Mouse (Mus musculus) MEL (cell line): Measurements from ENCODE around the gene Rundc1. TPM values are rescaled to one million over a fixed set of nuclear protein-coding genes. Genes with fewer than 3 reads are reported as not detected.
"Not testable (repeated sequence)": the region's sequence is repeated elsewhere in the genome, so short reads cannot be mapped to it uniquely, and the experiment has no call there.

Experiments
- DNase-seq: peaks from one replicate; pipeline ENCODE4 v3.0.0; 2011; ENCODE audit warnings: low read depth, low spot score
- H3K27ac ChIP-seq: 2 replicates; pipeline ENCODE4 v1.5.1; 2012; ENCODE audit warnings: low read depth, mild to moderate bottlenecking, control low read depth, low read length, moderate library complexity; ENCODE audit not compliant: control insufficient read depth
- H3K27me3 ChIP-seq, 2 experiments: fragments of 150-350 bp in 1 of 2; sonication (generic) in 1 of 2; 2 replicates each; pipeline ENCODE4 v1.6.1; 2012; ENCODE audit warnings: low read length in 2 of 2, mild to moderate bottlenecking in 2 of 2, improper control_type of control experiment in 1 of 2, moderate library complexity in 1 of 2; ENCODE audit not compliant: insufficient read depth in 2 of 2, control insufficient read depth in 1 of 2
- H3K36me3 ChIP-seq, 2 experiments: 2 replicates each; pipeline ENCODE4 v1.6.1; 2012 to 2014; ENCODE audit warnings: low read length in 2 of 2, improper control_type of control experiment in 1 of 2, inconsistent platforms in 1 of 2, mild to moderate bottlenecking in 1 of 2; ENCODE audit not compliant: insufficient read depth in 2 of 2, control insufficient read depth in 1 of 2
- H3K4me1 ChIP-seq, 2 experiments: fragments of 150-350 bp in 1 of 2; sonication (generic) in 1 of 2; 2 replicates each; pipeline ENCODE4 v1.6.1; 2012; ENCODE audit warnings: low read length in 2 of 2, improper control_type of control experiment in 1 of 2, mild to moderate bottlenecking in 1 of 2; ENCODE audit not compliant: insufficient read depth in 2 of 2, control insufficient read depth in 1 of 2
- H3K4me3 ChIP-seq, 2 experiments: fragments of 150-350 bp in 1 of 2; sonication (generic) in 1 of 2; 2 replicates each; pipeline ENCODE4 v1.5.1; 2012; ENCODE audit warnings: low read depth in 2 of 2, low read length in 2 of 2, mild to moderate bottlenecking in 2 of 2, moderate library complexity in 2 of 2, control low read depth in 1 of 2, improper control_type of control experiment in 1 of 2; ENCODE audit not compliant: control insufficient read depth in 1 of 2, insufficient read depth in 1 of 2
- H3K79me2 ChIP-seq: 2 replicates; pipeline ENCODE4 v1.6.1; 2012; ENCODE audit warnings: mild to moderate bottlenecking, low read length, moderate library complexity; ENCODE audit not compliant: control insufficient read depth, poor library complexity, insufficient read depth
- H3K9ac ChIP-seq: 2 replicates; pipeline ENCODE4 v1.6.1; 2012; ENCODE audit warnings: low read depth, mild to moderate bottlenecking, control low read depth, low read length, moderate library complexity; ENCODE audit not compliant: control insufficient read depth, poor library complexity, severe bottlenecking
- H3K9me3 ChIP-seq: fragments of 150-350 bp; sonication (generic); replicated peaks from 2 replicates; pipeline ENCODE4 v1.6.1; 2012; ENCODE audit warnings: mild to moderate bottlenecking, low read length, improper control_type of control experiment, moderate library complexity; ENCODE audit not compliant: insufficient read depth
- BHLHE40 ChIP-seq: IDR thresholded peaks from 2 replicates; pipeline ENCODE4 v1.6.1; 2012; ENCODE audit warnings: low read depth, mild to moderate bottlenecking, inconsistent platforms, low read length, improper control_type of control experiment, borderline replicate concordance
- CHD2 ChIP-seq: IDR thresholded peaks from 2 replicates; pipeline ENCODE4 v1.6.1; 2011; ENCODE audit warnings: low read length, improper control_type of control experiment
- CTCF ChIP-seq, 3 experiments: IDR thresholded peaks in 2 of 3; conservative IDR thresholded peaks in 1 of 3; 2 replicates each; pipeline ENCODE4 v1.5.1; 2011 to 2012; ENCODE audit warnings: low read length in 3 of 3, low read depth in 2 of 3, mild to moderate bottlenecking in 2 of 3, improper control_type of control experiment in 1 of 3, inconsistent platforms in 1 of 3, mixed read lengths in 1 of 3, moderate library complexity in 1 of 3; ENCODE audit not compliant: control insufficient read depth in 1 of 3, insufficient read depth in 1 of 3, poor library complexity in 1 of 3, severe bottlenecking in 1 of 3
- E2F4 ChIP-seq: IDR thresholded peaks from 2 replicates; pipeline ENCODE4 v1.6.1; 2011; ENCODE audit warnings: low read depth, low read length, improper control_type of control experiment, borderline replicate concordance
- ELF1 ChIP-seq: IDR thresholded peaks from 2 replicates; pipeline ENCODE4 v1.6.1; 2014; ENCODE audit warnings: low read depth, mild to moderate bottlenecking, inconsistent platforms, low read length, improper control_type of control experiment, moderate library complexity
- GABPA ChIP-seq: IDR thresholded peaks from 2 replicates; pipeline ENCODE4 v1.6.1; 2012; ENCODE audit warnings: low read depth, mild to moderate bottlenecking, inconsistent platforms, low read length, improper control_type of control experiment, moderate library complexity
- HCFC1 ChIP-seq: IDR thresholded peaks from 2 replicates; pipeline ENCODE4 v1.6.1; 2012; ENCODE audit warnings: low read depth, mild to moderate bottlenecking, inconsistent platforms, low read length, improper control_type of control experiment, moderate library complexity
- KAT2A ChIP-seq: conservative IDR thresholded peaks from 2 replicates; pipeline ENCODE4 v1.6.1; 2012; ENCODE audit warnings: low read depth, low read length, improper control_type of control experiment, inconsistent platforms
- MAFK ChIP-seq: IDR thresholded peaks from 2 replicates; pipeline ENCODE4 v1.6.1; 2011; ENCODE audit warnings: low read depth, mild to moderate bottlenecking, low read length, improper control_type of control experiment, borderline replicate concordance
- MAX ChIP-seq: IDR thresholded peaks from 2 replicates; pipeline ENCODE4 v1.6.1; 2011; ENCODE audit warnings: low read length, improper control_type of control experiment
- MAZ ChIP-seq: IDR thresholded peaks from 2 replicates; pipeline ENCODE4 v1.6.1; 2012; ENCODE audit warnings: low read depth, mild to moderate bottlenecking, inconsistent platforms, low read length, improper control_type of control experiment
- MEF2A ChIP-seq: IDR thresholded peaks from 2 replicates; pipeline ENCODE4 v1.6.1; 2014; ENCODE audit warnings: low read depth, mild to moderate bottlenecking, inconsistent platforms, low read length, improper control_type of control experiment; ENCODE audit not compliant: poor library complexity, insufficient replicate concordance, severe bottlenecking; ENCODE audit errors: extremely low read depth
- MYB ChIP-seq: IDR thresholded peaks from 2 replicates; pipeline ENCODE4 v1.6.1; 2011; ENCODE audit warnings: mild to moderate bottlenecking, low read depth, low read length, improper control_type of control experiment
- POLR2A ChIP-seq, 2 experiments: IDR thresholded peaks; 2 replicates each; pipeline ENCODE4 v1.6.1; 2011 to 2012; ENCODE audit warnings: low read length in 2 of 2, mild to moderate bottlenecking in 2 of 2, control low read depth in 1 of 2, improper control_type of control experiment in 1 of 2, low read depth in 1 of 2, moderate library complexity in 1 of 2; ENCODE audit not compliant: control insufficient read depth in 1 of 2, insufficient read depth in 1 of 2, poor library complexity in 1 of 2
- POLR2AphosphoS2 ChIP-seq: IDR thresholded peaks from 2 replicates; pipeline ENCODE4 v1.6.1; 2011; ENCODE audit warnings: low read length, improper control_type of control experiment
- RCOR1 ChIP-seq: IDR thresholded peaks from 2 replicates; pipeline ENCODE4 v1.6.1; 2012; ENCODE audit warnings: low read depth, mild to moderate bottlenecking, inconsistent platforms, low read length, improper control_type of control experiment
- SMC3 ChIP-seq: IDR thresholded peaks from 2 replicates; pipeline ENCODE4 v1.6.1; 2011; ENCODE audit warnings: low read depth, low read length, improper control_type of control experiment
- TBP ChIP-seq: IDR thresholded peaks from 2 replicates; pipeline ENCODE4 v1.8.0; 2011; ENCODE audit warnings: low read depth, low read length, improper control_type of control experiment
- USF1 ChIP-seq: IDR thresholded peaks from 2 replicates; pipeline ENCODE4 v1.6.1; 2014; ENCODE audit warnings: low read depth, mild to moderate bottlenecking, inconsistent platforms, low read length, improper control_type of control experiment, moderate library complexity
- USF2 ChIP-seq, 2 experiments: IDR thresholded peaks; 2 replicates each; pipeline ENCODE4 v1.6.1; 2011 to 2012; ENCODE audit warnings: improper control_type of control experiment in 2 of 2, low read length in 2 of 2, borderline replicate concordance in 1 of 2, inconsistent platforms in 1 of 2, low read depth in 1 of 2, mild to moderate bottlenecking in 1 of 2; ENCODE audit not compliant: insufficient read depth in 1 of 2
- ZC3H11A ChIP-seq: IDR thresholded peaks from 2 replicates; pipeline ENCODE4 v1.6.1; 2012; ENCODE audit warnings: low read depth, mild to moderate bottlenecking, inconsistent platforms, low read length, improper control_type of control experiment
- ZKSCAN1 ChIP-seq: IDR thresholded peaks from 2 replicates; pipeline ENCODE4 v1.6.1; 2012; ENCODE audit warnings: low read depth, mild to moderate bottlenecking, inconsistent platforms, low read length, improper control_type of control experiment, moderate library complexity
- ZMIZ1 ChIP-seq: IDR thresholded peaks from 2 replicates; pipeline ENCODE4 v1.6.1; 2012; ENCODE audit warnings: low read depth, mild to moderate bottlenecking, inconsistent platforms, low read length, improper control_type of control experiment, moderate library complexity
- ZNF384 ChIP-seq: IDR thresholded peaks from 2 replicates; pipeline ENCODE4 v1.6.1; 2012; ENCODE audit warnings: low read depth, mild to moderate bottlenecking, inconsistent platforms, low read length, improper control_type of control experiment
- polyA plus RNA-seq, 2 experiments: library from polyadenylated mRNA; stranded (reverse) in 1 of 2; unstranded in 1 of 2; fragments of >175 nt in 1 of 2; fragments of >200 nt in 1 of 2; gene quantifications; 2 replicates each; pipeline versions ENCODE4 v1.2.1 to v1.2.4; 2012; ENCODE audit warnings: low replicate concordance in 2 of 2, low read depth in 1 of 2; ENCODE audit not compliant: insufficient read length in 2 of 2, insufficient read depth in 1 of 2, missing spikeins in 1 of 2
- total RNA-seq: library from RNA; depleted of rRNA; stranded (reverse); fragments of 300-350 nt; gene quantifications from 2 replicates; pipeline ENCODE4 v1.2.3, GENCODE M21; 2012

Gene Rundc1
- total and polyA plus RNA-seq, 3 experiments = 9.2 to 13.1 TPM; not detected in 1

- peaks cover 13 to 34% of the 10 kb centered on the region in 2 experiments for H3K4me1 ChIP-seq
- not testable (repeated sequence) for H3K9me3 ChIP-seq, H3K4me3 ChIP-seq, H3K9ac ChIP-seq, H3K27me3 ChIP-seq, H3K27ac ChIP-seq
- H3K36me3 ChIP-seq = peaks cover 19 to 32% of the 10 kb centered on the region in 2 experiments
- DNase-seq = peak; percentile 50
- peaks cover 30% of the 10 kb centered on the region for H3K79me2 ChIP-seq
- TF ChIP-seq ZNF384 (peak; percentile 72; the same call in 1 of the 2 replicates), TBP (peak; percentile 35; the same call in 1 of the 2 replicates)
These were observed 22.0 kb downstream of the Rundc1 start for GRCm38 (mm10) chr11:101446860-101447259.

GRCm38 (mm10) chr11:101447786-101448185 is 22.9 kb downstream of the Rundc1 start:
- peak; percentile 48 for DNase-seq
- Histone ChIP-seq H3K36me3 (peaks cover 18 to 42% of the 10 kb centered on the region in 2 experiments), H3K4me1 (peaks cover 21 to 43% of the 10 kb centered on the region in 2 experiments), H3K9me3 (no peaks in the 10 kb centered on the region), H3K9ac (peak overlapping the region; percentile 17; the same call in 1 of the 2 replicates), H3K27ac (peak overlapping the region; percentile 96), H3K4me3 (peak overlapping the region; percentile 17 to 88), H3K79me2 (peaks cover 25% of the 10 kb centered on the region), H3K27me3 (no peaks in the 10 kb centered on the region)
- 0 out of 2 replicates have a peak, but pooled peaks have one; percentile 11 for TF ChIP-seq KAT2A
- TF ChIP-seq USF2 (IDR thresholded peaks at IDR 0.05; ENCODE audit: borderline replicate concordance in 1 of 2, insufficient read depth in 1 of 2, low read depth in 1 of 2, low read length in 2 of 2) = no peak

GRCm38 (mm10) chr11:101448274-101448746 is 23.4 kb downstream of the Rundc1 start, which contains the start of gene Ifi35:
Gene Ifi35 (plus strand): TSS chr11:101448407.
- Histone ChIP-seq H3K4me1 (peaks cover 21 to 45% of the 10 kb centered on the region in 2 experiments), H3K27ac (peak within 1 kb of the TSS; percentile 96), H3K4me3 (peak within 1 kb of the TSS; percentile 87 to 88), H3K27me3 (no peaks in the 10 kb centered on the region), H3K9ac (peak within 1 kb of the TSS; percentile 86), H3K79me2 (peaks cover 19% of the 10 kb centered on the region), H3K9me3 (no peaks in the 10 kb centered on the region), H3K36me3 (peaks cover 16 to 42% of the 10 kb centered on the region in 2 experiments)
- DNase-seq = peak; percentile 98
- no peak; the same call in 1 of the 2 replicates for TF ChIP-seq KAT2A
- TF ChIP-seq USF1 = peak; percentile 53; the same call in 1 of the 2 replicates
- no peak for TF ChIP-seq ZNF384
- no peak for TF ChIP-seq GABPA
- no peak for TF ChIP-seq MEF2A
- no peak for TF ChIP-seq MYB
- 0 out of 2 replicates have a peak, but pooled peaks have one; percentile 28 for TF ChIP-seq BHLHE40
- peak; percentile 4; the same call in 1 of the 2 replicates for TF ChIP-seq E2F4
- TF ChIP-seq POLR2A (IDR thresholded peaks at IDR 0.05; ENCODE audit: control insufficient read depth in 1 of 2, insufficient read depth in 1 of 2, low read depth in 1 of 2, low read length in 2 of 2, poor library complexity in 1 of 2) = peak; percentile 87 to 96
- TF ChIP-seq SMC3 = no peak
- TF ChIP-seq ELF1 = 0 out of 2 replicates have a peak, but pooled peaks have one; percentile 19
- TF ChIP-seq HCFC1 = peak; percentile 73
- no peak for TF ChIP-seq CTCF (IDR thresholded peaks at IDR 0.05 in 2 of 3, conservative IDR thresholded peaks at IDR 0.05 in 1 of 3; ENCODE audit: control insufficient read depth in 1 of 3, insufficient read depth in 1 of 3, low read depth in 2 of 3, low read length in 3 of 3, poor library complexity in 1 of 3, severe bottlenecking in 1 of 3)
- peak; percentile 88 for TF ChIP-seq MAX
- peak; percentile 80 for TF ChIP-seq TBP
- no peak; the same call in 1 of the 2 replicates for TF ChIP-seq RCOR1
- no peak for TF ChIP-seq MAZ
- no peak for TF ChIP-seq MAFK
- no peak for TF ChIP-seq ZKSCAN1
- no peak for TF ChIP-seq ZC3H11A
- no peak for TF ChIP-seq CHD2
- TF ChIP-seq POLR2AphosphoS2 = peak; percentile 89
- TF ChIP-seq ZMIZ1 = peak; percentile 89
